In the genomic region with DNA sequence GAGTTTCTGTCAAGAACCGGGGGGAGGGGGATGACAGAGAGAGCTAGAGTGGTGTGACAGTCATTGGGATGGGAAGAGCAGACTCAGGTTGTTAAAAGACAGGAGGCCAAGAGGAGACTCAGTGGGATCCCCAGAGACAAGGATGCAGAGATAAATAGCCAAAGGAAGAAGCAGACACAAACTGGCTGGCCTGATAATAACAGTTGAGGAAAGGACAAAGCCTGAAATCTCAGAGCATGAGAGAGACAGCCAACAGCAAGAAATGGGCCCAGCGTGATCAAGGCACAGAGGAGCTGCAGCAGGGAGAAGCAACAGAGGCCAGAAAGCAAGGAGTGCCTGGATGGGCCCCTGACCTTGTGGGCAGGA, we compare ENCODE assay signal across 8 mouse cellular contexts. TPM values are rescaled to one million over a fixed set of nuclear protein-coding genes. Genes with fewer than 3 reads are reported as not detected.
DNase-seq lines count a peak whose midpoint lies in the region; ATAC-seq and TF ChIP-seq lines count a peak whose summit lies in the region.

No protein-coding gene starts in this region.

- no peaks in the 10 kb centered on the region for H3K9me3 ChIP-seq in heart, embryonic 10.5 days
- H3K9me3 ChIP-seq in E14TG2a.4 (ENCODE audit: low read length), result no peaks in the 10 kb centered on the region
- no peaks in the 10 kb centered on the region for H3K9me3 ChIP-seq in forebrain, embryonic 15.5 days
- no peaks in the 10 kb centered on the region for H3K9me3 ChIP-seq in liver, embryonic 16.5 days (replicated peaks; ENCODE audit: control insufficient read depth, low read length)

- 48% methylated on average over 2 of the region's 2 CpGs for WGBS in heart, embryonic 10.5 days
- WGBS in forebrain, embryonic 15.5 days, result 58% methylated on average over 2 of the region's 2 CpGs
- WGBS in liver, embryonic 16.5 days (ENCODE audit: insufficient replicate concordance), result 16% methylated on average over 2 of the region's 2 CpGs

- H3K27me3 ChIP-seq in heart, embryonic 10.5 days (ENCODE audit: insufficient read depth, poor library complexity, severe bottlenecking), result no peaks in the 10 kb centered on the region
- H3K27me3 ChIP-seq in E14TG2a.4 (ENCODE audit: insufficient read depth, low read length), result no peaks in the 10 kb centered on the region
- no peaks in the 10 kb centered on the region for H3K27me3 ChIP-seq in forebrain, embryonic 15.5 days
- H3K27me3 ChIP-seq in liver, embryonic 16.5 days (ENCODE audit: control insufficient read depth, insufficient read depth, low read depth, low read length), result no peaks in the 10 kb centered on the region

- intact Hi-C loops in heart, postnatal 25 days (cut with DNase I), result no loop called here

- no peak for TF ChIP-seq CTCF in E14TG2a.4 (conservative IDR thresholded peaks at IDR 0.05; ENCODE audit: low read length)

- ATAC-seq in forebrain, embryonic 15.5 days (replicated peaks), result no peak
- ATAC-seq in liver, embryonic 16.5 days (ENCODE audit: low read depth), result no peak

- peak overlapping the region; percentile 74 for H3K9ac ChIP-seq in forebrain, embryonic 15.5 days (replicated peaks)
- H3K9ac ChIP-seq in liver, embryonic 16.5 days (ENCODE audit: low read depth, low read length), result peak overlapping the region; percentile 74

- H3K4me3 ChIP-seq in heart, embryonic 10.5 days, result peak overlapping the region; percentile 80
- peak overlapping the region; percentile 88 for H3K4me3 ChIP-seq in E14TG2a.4 (replicated peaks; ENCODE audit: low read length)
- peak overlapping the region; percentile 68 for H3K4me3 ChIP-seq in forebrain, embryonic 15.5 days
- peak overlapping the region; percentile 77 for H3K4me3 ChIP-seq in liver, embryonic 16.5 days (ENCODE audit: low read depth, low read length)

- peak overlapping the region; percentile 94 for H3K27ac ChIP-seq in heart, embryonic 10.5 days
- peak overlapping the region; percentile 60 for H3K27ac ChIP-seq in forebrain, embryonic 15.5 days (replicated peaks)
- peak overlapping the region; percentile 91 for H3K27ac ChIP-seq in liver, embryonic 16.5 days (ENCODE audit: low read length)

- H3K36me3 ChIP-seq in heart, embryonic 10.5 days, result no peaks in the 10 kb centered on the region
- H3K36me3 ChIP-seq in E14TG2a.4 (ENCODE audit: insufficient read depth, low read length), result no peaks in the 10 kb centered on the region
- H3K36me3 ChIP-seq in forebrain, embryonic 15.5 days, result no peaks in the 10 kb centered on the region
- no peaks in the 10 kb centered on the region for H3K36me3 ChIP-seq in liver, embryonic 16.5 days (ENCODE audit: control insufficient read depth, insufficient read depth)

- no peak for DNase-seq in heart, embryonic 10.5 days (ENCODE audit: low spot score)
- DNase-seq in heart, postnatal 25 days (ENCODE audit: low spot score), result no peak
- DNase-seq in cerebellum, postnatal 36 days, result no peak
- DNase-seq in frontal cortex, postnatal 14 days (ENCODE audit: low spot score in 2 of 2), result no peak
- no peak for DNase-seq in natural killer cell, adult 2 months (ENCODE audit: low spot score in 2 of 2)

- H3K4me2 ChIP-seq in forebrain, embryonic 15.5 days (replicated peaks), result peak overlapping the region; percentile 74
- H3K4me2 ChIP-seq in liver, embryonic 16.5 days (ENCODE audit: low read depth, low read length), result peak overlapping the region; percentile 82

- peaks cover 37% of the 10 kb centered on the region for H3K4me1 ChIP-seq in heart, embryonic 10.5 days
- H3K4me1 ChIP-seq in E14TG2a.4 (replicated peaks; ENCODE audit: low read depth, low read length), result peaks cover 83% of the 10 kb centered on the region
- H3K4me1 ChIP-seq in forebrain, embryonic 15.5 days, result peaks cover 28% of the 10 kb centered on the region
- H3K4me1 ChIP-seq in liver, embryonic 16.5 days (ENCODE audit: control insufficient read depth, low read depth, low read length), result peaks cover 44% of the 10 kb centered on the region

RNA-seq across cellular contexts. Expression of gene Arhgef1, which starts 0.5 kb away (rescaled TPM):
- 83.4 and 87.5 TPM in 2 replicates for polyA plus RNA-seq in heart, embryonic 10.5 days (2016; fragmentation: Nextera tagmentation; extraction: Ambion mirVana)
- total RNA-seq in heart, postnatal 25 days (2021), result 10 to 100 TPM; 47.8 to 51.8 TPM
- 74.4 and 82.0 TPM in 2 replicates for polyA plus RNA-seq in forebrain, embryonic 15.5 days (2015; fragmentation: Nextera tagmentation; extraction: Ambion mirVana)
- polyA plus RNA-seq in liver, embryonic 16.5 days (2015; fragmentation: Nextera tagmentation; extraction: Ambion mirVana), result 35.1 and 38.0 TPM in 2 replicates

RNA-seq across cellular contexts. Expression of gene Cd79a, which starts 5.1 kb away (rescaled TPM):
- 0.26 and 0.40 TPM in 2 replicates for polyA plus RNA-seq in heart, embryonic 10.5 days (2016; fragmentation: Nextera tagmentation; extraction: Ambion mirVana)
- total RNA-seq in heart, postnatal 25 days (2021), result 1 to 10 TPM in 1 of 2 experiments, under 1 TPM in 1; 0.96 to 2.0 TPM
- polyA plus RNA-seq in forebrain, embryonic 15.5 days (2015; fragmentation: Nextera tagmentation; extraction: Ambion mirVana), result 0.20 and 0.34 TPM in 2 replicates
- polyA plus RNA-seq in liver, embryonic 16.5 days (2015; fragmentation: Nextera tagmentation; extraction: Ambion mirVana), result 10.5 and 13.9 TPM in 2 replicates

RNA-seq across cellular contexts. Expression of gene Rps19, which starts 18.1 kb away (rescaled TPM):
- 1,532 and 1,854 TPM in 2 replicates for polyA plus RNA-seq in heart, embryonic 10.5 days (2016; fragmentation: Nextera tagmentation; extraction: Ambion mirVana)
- total RNA-seq in heart, postnatal 25 days (2021), result 100 to 1,000 TPM; 493 to 532 TPM
- polyA plus RNA-seq in forebrain, embryonic 15.5 days (2015; fragmentation: Nextera tagmentation; extraction: Ambion mirVana), result 1,460 and 1,591 TPM in 2 replicates
- polyA plus RNA-seq in liver, embryonic 16.5 days (2015; fragmentation: Nextera tagmentation; extraction: Ambion mirVana), result 1,002 and 1,147 TPM in 2 replicates

RNA-seq across cellular contexts. Expression of gene Dmrtc2, which starts 32.4 kb away (rescaled TPM):
- polyA plus RNA-seq in heart, embryonic 10.5 days (2016; fragmentation: Nextera tagmentation; extraction: Ambion mirVana), result not detected in 2 replicates
- total RNA-seq in heart, postnatal 25 days (2021), result not detected
- not detected in 2 replicates for polyA plus RNA-seq in forebrain, embryonic 15.5 days (2015; fragmentation: Nextera tagmentation; extraction: Ambion mirVana)
- polyA plus RNA-seq in liver, embryonic 16.5 days (2015; fragmentation: Nextera tagmentation; extraction: Ambion mirVana), result not detected in 2 replicates

RNA-seq across cellular contexts. Expression of gene Lypd4, which starts 32.5 kb away (rescaled TPM):
- polyA plus RNA-seq in heart, embryonic 10.5 days (2016; fragmentation: Nextera tagmentation; extraction: Ambion mirVana), result not detected in 2 replicates
- not detected for total RNA-seq in heart, postnatal 25 days (2021)
- not detected in 2 replicates for polyA plus RNA-seq in forebrain, embryonic 15.5 days (2015; fragmentation: Nextera tagmentation; extraction: Ambion mirVana)
- not detected in 2 replicates for polyA plus RNA-seq in liver, embryonic 16.5 days (2015; fragmentation: Nextera tagmentation; extraction: Ambion mirVana)
